Mouse (Mus musculus) megakaryocyte, embryonic 14.5 days (primary cell): ENCODE measurements at regions not wholly inside any gene's neighbourhood (a gene's known extent, or its start where the extent isn't known, plus 50 kb on each side); places are given as distances from the start of the nearest gene placed in this dataset.

Experiments used
- FLI1 ChIP-seq: IDR thresholded peaks from 2 replicates; pipeline ENCODE4 v1.6.1; 2012; ENCODE audit warnings: low read length, inconsistent platforms, mixed read lengths
- GATA1 ChIP-seq: IDR thresholded peaks from 3 replicates; pipeline ENCODE4 v1.6.1; 2012; ENCODE audit warnings: mixed read lengths, low read length, inconsistent platforms, borderline replicate concordance

- TF ChIP-seq FLI1: no peak
- TF ChIP-seq GATA1: no peak
These were observed 84.4 kb downstream of the Hlx start for GRCm38 (mm10) chr1:184647920-184648540.
